ENCODE assay signal across 13 mouse cellular contexts in genomic region chr13:30764014-30764740, GRCm38 (mm10). TPM values are rescaled to one million over a fixed set of nuclear protein-coding genes. Genes with fewer than 3 reads are reported as not detected.
DNase-seq lines count a peak whose midpoint lies in the region; ATAC-seq and TF ChIP-seq lines count a peak whose summit lies in the region.
"Had no signal": no experiment of that assay in that cellular context is flagged by ENCODE, and none has a peak within 500 bp of the region (broad histone marks: within the 10 kb centered on the region; RNA-seq: fewer than 3 reads in every experiment).

No protein-coding gene starts in this region.

- no peak overlapping the region for H3K4me2 ChIP-seq in heart, embryonic 11.5 days
- no peak overlapping the region for H3K4me2 ChIP-seq in midbrain, embryonic 15.5 days
- H3K4me2 ChIP-seq: forebrain, embryonic 12.5 days had no signal

- peak; percentile 6 to 68 for DNase-seq in heart, adult 2 months
- DNase-seq in adipocyte (ENCODE audit: low spot score) = peak; percentile 43
- peak; percentile 25 for DNase-seq in heart, postnatal 4 days
- DNase-seq in kidney, postnatal 10 days = no peak
- DNase-seq: adrenal gland, adult 2 months; cerebellum, postnatal 36 days had no signal

- H3K4me3 ChIP-seq in heart, adult 2 months = no peak overlapping the region
- H3K4me3 ChIP-seq in heart, embryonic 11.5 days (ENCODE audit: low read depth, low read length) = no peak overlapping the region
- no peak overlapping the region for H3K4me3 ChIP-seq in midbrain, embryonic 15.5 days
- H3K4me3 ChIP-seq: forebrain, embryonic 12.5 days; myocyte had no signal

- peaks cover 2% of the 10 kb centered on the region; the same call in 1 of the 2 replicates for H3K4me1 ChIP-seq in heart, adult 2 months (ENCODE audit: control insufficient read depth, insufficient read depth, low read length)
- no peaks in the 10 kb centered on the region for H3K4me1 ChIP-seq in heart, embryonic 11.5 days (ENCODE audit: control insufficient read depth, insufficient read depth, low read length)
- no peaks in the 10 kb centered on the region for H3K4me1 ChIP-seq in midbrain, embryonic 15.5 days
- H3K4me1 ChIP-seq: forebrain, embryonic 12.5 days had no signal

- H3K9me3 ChIP-seq in heart, embryonic 11.5 days (replicated peaks; ENCODE audit: control insufficient read depth, low read length) = no peaks in the 10 kb centered on the region
- H3K9me3 ChIP-seq in midbrain, embryonic 15.5 days = no peaks in the 10 kb centered on the region
- H3K9me3 ChIP-seq: forebrain, embryonic 12.5 days had no signal

- no peaks in the 10 kb centered on the region; the same call in 1 of the 2 replicates for H3K36me3 ChIP-seq in heart, adult 2 months (ENCODE audit: control insufficient read depth, insufficient read depth, low read length)
- no peaks in the 10 kb centered on the region for H3K36me3 ChIP-seq in heart, embryonic 11.5 days (ENCODE audit: control insufficient read depth, insufficient read depth, low read length)
- no peaks in the 10 kb centered on the region for H3K36me3 ChIP-seq in midbrain, embryonic 15.5 days (replicated peaks)
- H3K36me3 ChIP-seq: forebrain, embryonic 12.5 days had no signal

- no peak for TF ChIP-seq EP300 in heart, adult 2 months (IDR thresholded peaks at IDR 0.05; ENCODE audit: insufficient read depth, low read depth, low read length)

- H3K79me2 ChIP-seq in heart, adult 2 months (replicated peaks; ENCODE audit: control insufficient read depth, insufficient read depth, low read length) = no peaks in the 10 kb centered on the region

- no peak for ATAC-seq in heart, embryonic 11.5 days (replicated peaks; ENCODE audit: insufficient number of reproducible peaks, low FRiP score, low TSS enrichment)
- ATAC-seq in megakaryocyte, adult 5-6 weeks (ENCODE audit: poor library complexity, severe bottlenecking) = 0 out of 2 replicates have a peak, but pooled peaks have one; percentile 36
- no peak for ATAC-seq in midbrain, embryonic 15.5 days (replicated peaks)
- ATAC-seq: intestine, postnatal 0 days; Patski had no signal

- 58% methylated on average over 8 of the region's 8 CpGs for WGBS in heart, adult 2 months
- 69% methylated on average over 8 of the region's 8 CpGs for WGBS in heart, embryonic 11.5 days (ENCODE audit: insufficient replicate concordance)
- WGBS in midbrain, embryonic 15.5 days = 76% methylated on average over 8 of the region's 8 CpGs

- intact Hi-C loops in heart, adult 2 months (cut with DNase I) = no loop called here

- H3K9ac ChIP-seq in heart, adult 2 months (ENCODE audit: low read depth, low read length) = no peak overlapping the region
- no peak overlapping the region for H3K9ac ChIP-seq in heart, embryonic 11.5 days (ENCODE audit: low read depth, low read length)
- H3K9ac ChIP-seq in midbrain, embryonic 15.5 days = no peak overlapping the region
- H3K9ac ChIP-seq: forebrain, embryonic 12.5 days had no signal

- H3K27ac ChIP-seq in heart, adult 2 months = no peak overlapping the region
- no peak overlapping the region for H3K27ac ChIP-seq in heart, embryonic 11.5 days (ENCODE audit: low read depth, low read length)
- no peak overlapping the region for H3K27ac ChIP-seq in midbrain, embryonic 15.5 days
- H3K27ac ChIP-seq: forebrain, embryonic 12.5 days had no signal

- TF ChIP-seq CTCF in heart, adult 2 months (IDR thresholded peaks at IDR 0.05) = no peak

- no peaks in the 10 kb centered on the region for H3K27me3 ChIP-seq in heart, adult 2 months (ENCODE audit: control insufficient read depth, insufficient read depth, low read length)
- no peaks in the 10 kb centered on the region for H3K27me3 ChIP-seq in heart, embryonic 11.5 days (ENCODE audit: control insufficient read depth, insufficient read depth, low read length)
- no peaks in the 10 kb centered on the region for H3K27me3 ChIP-seq in midbrain, embryonic 15.5 days (replicated peaks)
- H3K27me3 ChIP-seq: forebrain, embryonic 12.5 days; Patski had no signal

- no peak for TF ChIP-seq POLR2A in heart, adult 2 months (IDR thresholded peaks at IDR 0.05; ENCODE audit: insufficient read depth, low read depth, low read length)

RNA-seq across cellular contexts. Expression of gene Irf4, which starts 15.2 kb away (rescaled TPM):
- 1 to 10 TPM; 1.3 to 2.1 TPM for total RNA-seq in heart, adult 2 months (2021)
- polyA plus RNA-seq in heart, adult 2 months (2012; rRNA removed) = 0.91 and 0.92 TPM in 2 replicates
- polyA plus RNA-seq in heart, embryonic 11.5 days (2014; fragmentation: Nextera tagmentation; extraction: Ambion mirVana) = 0.03 TPM in 1 of 2 replicates, not detected in the other
- under 1 TPM; 0.16 to 0.26 TPM for total RNA-seq in heart, postnatal 4 days (2021)
- 13.0 and 14.1 TPM in 2 replicates for total RNA-seq in megakaryocyte, adult 5-6 weeks (2015)
- total RNA-seq in megakaryocyte, adult 5-6 weeks (2017) = 12.4 and 13.4 TPM in 2 replicates
- polyA plus RNA-seq in midbrain, embryonic 15.5 days (2015; fragmentation: Nextera tagmentation; extraction: Ambion mirVana) = 0.08 and 0.17 TPM in 2 replicates

Comparison
In these comparisons a context has a peak if more than half of its experiments do, and no peak if none do; other contexts are left out.
1. RNA of gene Irf4, which starts 15.2 kb away (total RNA-seq): 12.4 to 14.1 TPM in megakaryocyte, adult 5-6 weeks; 1.3 to 2.1 TPM in heart, adult 2 months and 0.16 to 0.26 TPM in heart, postnatal 4 days; every median in the first group is over 4 times any median in the second.